Mouse (Mus musculus): ENCODE measurements around the gene Tmem240. TPM values are rescaled to one million over a fixed set of nuclear protein-coding genes. Genes with fewer than 3 reads are reported as not detected.
A peak's percentile ranks its signal among the peaks of the same experiment; 100 is the strongest.
"Not testable (repeated sequence)": the region's sequence is repeated elsewhere in the genome, so short reads cannot be mapped to it uniquely, and the experiment has no call there.

Tmem240 gene
- polyA plus RNA-seq, 1 experiment from 2014 or later, result 3.4 TPM

GRCm38 (mm10) chr4:155780895-155781294 lies 46.3 kb downstream of the Tmem240 start:
- ATAC-seq (no peak), DNase-seq (ENCODE audit: low spot score) (no peak)
- Histone ChIP-seq H3K36me3 (ENCODE audit: control insufficient read depth, insufficient read depth, low read length) (no peaks in the 10 kb centered on the region), H3K4me1 (ENCODE audit: control insufficient read depth, insufficient read depth, low read length) (0 out of 2 replicates have a peak, but pooled peaks cover 3% of the 10 kb centered on the region), H3K27me3 (replicated peaks; ENCODE audit: control insufficient read depth, insufficient read depth, low read length) (no peaks in the 10 kb centered on the region), H3K4me2 (ENCODE audit: low read length) (no peak overlapping the region), H3K9me3 (replicated peaks; ENCODE audit: control insufficient read depth, low read length) (no peaks in the 10 kb centered on the region), H3K9ac (ENCODE audit: low read length) (no peak overlapping the region), H3K4me3 (ENCODE audit: low read depth, low read length) (no peak overlapping the region), H3K27ac (ENCODE audit: low read depth, low read length) (no peak overlapping the region)
- 50% methylated on average over 6 of the region's 6 CpGs for WGBS

GRCm38 (mm10) chr4:155783486-155784080 lies 49.0 kb downstream of the Tmem240 start:
- no peak for DNase-seq (ENCODE audit: low spot score)

DNA sequence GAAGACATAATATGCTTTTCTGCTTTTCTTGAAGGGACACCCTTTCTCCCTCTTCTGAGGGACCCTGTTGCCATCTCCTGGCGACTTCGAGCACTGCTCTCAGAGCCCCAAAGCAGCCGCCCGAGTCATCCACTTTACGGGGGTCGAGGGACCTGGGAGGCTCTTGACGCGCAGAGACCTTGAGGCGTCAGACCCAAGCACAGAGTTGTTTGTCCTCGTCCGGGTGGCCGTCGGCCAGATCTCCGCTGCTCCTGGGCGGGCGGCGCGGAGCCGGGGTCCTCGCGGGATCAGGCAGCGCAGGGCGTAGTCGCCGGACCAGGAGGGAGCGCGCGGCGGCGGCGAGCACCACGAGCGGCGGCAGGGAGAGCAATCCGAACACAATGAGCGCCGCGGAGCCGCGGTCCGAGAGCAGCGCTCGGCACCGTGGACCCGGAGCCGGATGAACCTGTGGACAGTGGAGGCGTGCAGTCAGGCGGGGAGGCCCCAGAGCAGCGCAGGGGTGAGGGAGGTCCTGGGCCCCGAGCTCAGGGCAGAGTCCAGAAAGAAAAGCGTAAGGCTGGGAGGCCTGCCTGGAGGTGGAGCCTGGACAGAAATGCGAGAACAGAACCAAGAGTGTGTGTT lies 49.6 kb downstream of the Tmem240 start:
- Histone ChIP-seq H3K36me3 (ENCODE audit: control insufficient read depth, insufficient read depth, low read length) (no peaks in the 10 kb centered on the region), H3K4me1 (ENCODE audit: control insufficient read depth, insufficient read depth, low read length) (0 out of 2 replicates have a peak, but pooled peaks cover 3% of the 10 kb centered on the region), H3K4me2 (ENCODE audit: low read length) (peak overlapping the region; percentile 64), H3K9me3 (replicated peaks; ENCODE audit: control insufficient read depth, low read length) (no peaks in the 10 kb centered on the region), H3K9ac (ENCODE audit: low read length) (peak overlapping the region; percentile 82), H3K27me3 (replicated peaks; ENCODE audit: control insufficient read depth, insufficient read depth, low read length) (no peaks in the 10 kb centered on the region), H3K27ac (ENCODE audit: low read depth, low read length) (peak overlapping the region; percentile 79), H3K4me3 (ENCODE audit: low read depth, low read length) (peak overlapping the region; percentile 57)
- DNase-seq (ENCODE audit: low spot score) (peak; percentile 89), ATAC-seq (peak; percentile 91)
- WGBS, result under 1% methylated on average over 51 of the region's 52 CpGs

More at GRCm38 (mm10) chr4:155783486-155784080, 49.0 kb downstream of the Tmem240 start:
- H3K36me3 ChIP-seq (ENCODE audit: control insufficient read depth, insufficient read depth, low read length), result no peaks in the 10 kb centered on the region
- no peak overlapping the region for H3K27ac ChIP-seq (ENCODE audit: low read depth, low read length)
- peak overlapping the region; percentile 57 for H3K4me3 ChIP-seq (ENCODE audit: low read depth, low read length)
- H3K9ac ChIP-seq (ENCODE audit: low read length), result peak overlapping the region; percentile 82
- no peaks in the 10 kb centered on the region for H3K27me3 ChIP-seq (replicated peaks; ENCODE audit: control insufficient read depth, insufficient read depth, low read length)
- H3K4me1 ChIP-seq (ENCODE audit: control insufficient read depth, insufficient read depth, low read length), result 0 out of 2 replicates have a peak, but pooled peaks cover 3% of the 10 kb centered on the region
- 45% methylated on average over 16 of the region's 16 CpGs for WGBS
- no peak for ATAC-seq
- H3K4me2 ChIP-seq (ENCODE audit: low read length), result peak overlapping the region; percentile 64
- no peaks in the 10 kb centered on the region for H3K9me3 ChIP-seq (replicated peaks; ENCODE audit: control insufficient read depth, low read length)

- Histone ChIP-seq H3K4me1 (ENCODE audit: control insufficient read depth, insufficient read depth, low read length) (0 out of 2 replicates have a peak, but pooled peaks cover 3% of the 10 kb centered on the region), H3K27me3 (replicated peaks; ENCODE audit: control insufficient read depth, insufficient read depth, low read length) (no peaks in the 10 kb centered on the region), H3K36me3 (ENCODE audit: control insufficient read depth, insufficient read depth, low read length) (no peaks in the 10 kb centered on the region), H3K4me3 (ENCODE audit: low read depth, low read length) (no peak overlapping the region), H3K9me3 (replicated peaks; ENCODE audit: control insufficient read depth, low read length) (no peaks in the 10 kb centered on the region), H3K27ac (ENCODE audit: low read depth, low read length) (no peak overlapping the region), H3K9ac (ENCODE audit: low read length) (no peak overlapping the region), H3K4me2 (ENCODE audit: low read length) (no peak overlapping the region)
- no peak for DNase-seq (ENCODE audit: low spot score)
- no peak for ATAC-seq
- WGBS, result 87% methylated on average over 10 of the region's 10 CpGs
Measured at GRCm38 (mm10) chr4:155785246-155785645, 50.6 kb downstream of the Tmem240 start.

DNA sequence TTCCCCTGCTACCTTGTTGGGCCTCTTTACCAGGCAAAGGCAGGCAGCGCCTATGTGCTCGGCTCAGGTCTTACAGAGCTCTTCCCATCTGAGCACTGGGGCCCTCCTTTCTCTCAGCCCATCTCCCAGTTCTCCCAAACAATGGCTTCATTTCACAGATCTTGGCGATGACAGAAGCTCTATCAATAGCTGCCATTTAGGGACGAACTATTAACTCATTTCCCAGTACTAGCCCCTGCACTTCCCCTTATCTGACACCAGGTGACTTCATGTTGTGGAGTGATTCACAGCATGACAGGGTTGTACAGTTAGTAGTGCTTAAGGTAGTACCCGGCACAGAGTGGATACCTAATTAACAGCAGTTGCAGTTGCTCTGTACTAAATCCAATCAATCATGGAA lies 51.2 kb downstream of the Tmem240 start, which contains the start of gene Tmem88b:
Gene Tmem88b (minus strand): TSS at position 56 of the 400 bp plus-strand sequence.
- Histone ChIP-seq H3K27ac (ENCODE audit: low read depth, low read length) (peak within 1 kb of the TSS; percentile 79; the same call in 1 of the 2 replicates), H3K27me3 (replicated peaks; ENCODE audit: control insufficient read depth, insufficient read depth, low read length) (no peaks in the 10 kb centered on the region), H3K4me2 (ENCODE audit: low read length) (peak within 1 kb of the TSS; percentile 64), H3K9me3 (replicated peaks; ENCODE audit: control insufficient read depth, low read length) (no peaks in the 10 kb centered on the region), H3K9ac (ENCODE audit: low read length) (peak within 1 kb of the TSS; percentile 82), H3K36me3 (ENCODE audit: control insufficient read depth, insufficient read depth, low read length) (no peaks in the 10 kb centered on the region), H3K4me1 (ENCODE audit: control insufficient read depth, insufficient read depth, low read length) (0 out of 2 replicates have a peak, but pooled peaks cover 3% of the 10 kb centered on the region), H3K4me3 (ENCODE audit: low read depth, low read length) (peak within 1 kb of the TSS; percentile 57)
- WGBS, result 62% methylated on average over 5 of the region's 5 CpGs
- no peak for DNase-seq (ENCODE audit: low spot score)
- ATAC-seq, result no peak

- H3K36me3 ChIP-seq (ENCODE audit: control insufficient read depth, insufficient read depth, low read length), result no peaks in the 10 kb centered on the region
- no peak overlapping the region for H3K9ac ChIP-seq (ENCODE audit: low read length)
- no peak for DNase-seq (ENCODE audit: low spot score)
- no peak overlapping the region for H3K27ac ChIP-seq (ENCODE audit: low read depth, low read length)
- H3K4me2 ChIP-seq (ENCODE audit: low read length), result no peak overlapping the region
- no peaks in the 10 kb centered on the region for H3K27me3 ChIP-seq (replicated peaks; ENCODE audit: control insufficient read depth, insufficient read depth, low read length)
- 0 out of 2 replicates have a peak, but pooled peaks cover 3% of the 10 kb centered on the region for H3K4me1 ChIP-seq (ENCODE audit: control insufficient read depth, insufficient read depth, low read length)
- 84% methylated on average over 3 of the region's 3 CpGs for WGBS
- ATAC-seq, result no peak
- no peak overlapping the region for H3K4me3 ChIP-seq (ENCODE audit: low read depth, low read length)
- no peaks in the 10 kb centered on the region for H3K9me3 ChIP-seq (replicated peaks; ENCODE audit: control insufficient read depth, low read length)
Measured at GRCm38 (mm10) chr4:155788300-155788699, 53.7 kb downstream of the Tmem240 start.

- H3K4me2 ChIP-seq (ENCODE audit: low read length); H3K27ac ChIP-seq (ENCODE audit: low read depth, low read length); H3K4me3 ChIP-seq (ENCODE audit: low read depth, low read length); H3K9me3 ChIP-seq (replicated peaks; ENCODE audit: control insufficient read depth, low read length); DNase-seq (ENCODE audit: low spot score); H3K36me3 ChIP-seq (ENCODE audit: control insufficient read depth, insufficient read depth, low read length); H3K4me1 ChIP-seq (ENCODE audit: control insufficient read depth, insufficient read depth, low read length); ATAC-seq; H3K9ac ChIP-seq (ENCODE audit: low read length); H3K27me3 ChIP-seq (replicated peaks; ENCODE audit: control insufficient read depth, insufficient read depth, low read length): not testable (repeated sequence)
- WGBS, result 88% methylated on average over 4 of the region's 4 CpGs
Measured at GRCm38 (mm10) chr4:155788833-155789232, 54.2 kb downstream of the Tmem240 start.

- H3K36me3 ChIP-seq (ENCODE audit: control insufficient read depth, insufficient read depth, low read length), result no peaks in the 10 kb centered on the region
- no peak within 1 kb of the TSS for H3K9ac ChIP-seq (ENCODE audit: low read length)
- no peaks in the 10 kb centered on the region for H3K9me3 ChIP-seq (replicated peaks; ENCODE audit: control insufficient read depth, low read length)
- H3K4me2 ChIP-seq (ENCODE audit: low read length), result no peak within 1 kb of the TSS
- H3K4me3 ChIP-seq (ENCODE audit: low read depth, low read length), result no peak within 1 kb of the TSS
- ATAC-seq, result no peak
- no peak within 1 kb of the TSS for H3K27ac ChIP-seq (ENCODE audit: low read depth, low read length)
- 68% methylated on average over 3 of the region's 3 CpGs for whole genome bisulfite sequencing
- H3K4me1 ChIP-seq (ENCODE audit: control insufficient read depth, insufficient read depth, low read length), result no peaks in the 10 kb centered on the region
- H3K27me3 ChIP-seq (replicated peaks; ENCODE audit: control insufficient read depth, insufficient read depth, low read length), result no peaks in the 10 kb centered on the region
- DNase-seq (ENCODE audit: low spot score), result no peak
Measured at GRCm38 (mm10) chr4:155790021-155790489, 55.5 kb downstream of the Tmem240 start, which contains the start of gene Ankrd65. Gene Ankrd65 (plus strand): TSS chr4:155790439.

All from forebrain, embryonic 14.5 days (tissue).